Mouse (Mus musculus): ENCODE results near the gene Lrrfip1.

- TF ChIP-seq GATA1 (IDR thresholded peaks at IDR 0.05; ENCODE audit: borderline replicate concordance, low read length) (no peak), FLI1 (IDR thresholded peaks at IDR 0.05; ENCODE audit: low read length) (no peak)
Observed at GRCm38 (mm10) chr1:91009266-91009665, 10.7 kb downstream of the Lrrfip1 start.

Measured in megakaryocyte, embryonic 14.5 days (primary cell).